Mouse (Mus musculus) frontal cortex, adult (tissue): ENCODE results near the gene Grwd1.

Experiments used
- ATAC-seq: cut with Nextera tagmentation; 2 replicates; pipeline ENCODE4 v1.9.2; 2017; ENCODE audit warnings: mild to moderate bottlenecking, moderate library complexity, mixed read lengths; ENCODE audit not compliant: low TSS enrichment

The Grwd1 gene

GRCm38 (mm10) chr7:45800001-45800400 lies 30.7 kb downstream of the Grwd1 start:
- ATAC-seq: no peak

- ATAC-seq: no peak
Measured at GRCm38 (mm10) chr7:45798931-45799330, 31.8 kb downstream of the Grwd1 start.

- ATAC-seq: no peak
Measured at GRCm38 (mm10) chr7:45798511-45798836, 32.3 kb downstream of the Grwd1 start.

GRCm38 (mm10) chr7:45797661-45798510 lies 32.9 kb downstream of the Grwd1 start:
- no peak for ATAC-seq

- no peak for ATAC-seq
Measured at GRCm38 (mm10) chr7:45796950-45797349, 33.8 kb downstream of the Grwd1 start.

GRCm38 (mm10) chr7:45794971-45795370 lies 35.8 kb downstream of the Grwd1 start:
- no peak for ATAC-seq

GRCm38 (mm10) chr7:45793969-45794585 lies 36.7 kb downstream of the Grwd1 start:
- no peak for ATAC-seq

GRCm38 (mm10) chr7:45793240-45793639 lies 37.5 kb downstream of the Grwd1 start:
- ATAC-seq: no peak

- ATAC-seq: peak; percentile 64; the same call in 1 of the 2 replicates
Measured at GRCm38 (mm10) chr7:45791756-45792490, 38.8 kb downstream of the Grwd1 start.

GRCm38 (mm10) chr7:45790721-45791120 lies 40.0 kb downstream of the Grwd1 start:
- no peak for ATAC-seq

GRCm38 (mm10) chr7:45787642-45788041 lies 43.1 kb downstream of the Grwd1 start:
- ATAC-seq: no peak

GRCm38 (mm10) chr7:45786661-45787413 lies 43.9 kb downstream of the Grwd1 start:
- peak; percentile 45; the same call in 1 of the 2 replicates for ATAC-seq

GRCm38 (mm10) chr7:45786136-45786578 lies 44.6 kb downstream of the Grwd1 start:
- no peak for ATAC-seq

- ATAC-seq: no peak
Measured at GRCm38 (mm10) chr7:45785388-45786135, 45.2 kb downstream of the Grwd1 start.

- peak; percentile 64 for ATAC-seq
Measured at GRCm38 (mm10) chr7:45784524-45785372, 46.0 kb downstream of the Grwd1 start, which contains the start of gene Sult2b1. TSS of gene Sult2b1 (minus strand) at chr7:45784669.

GRCm38 (mm10) chr7:45783511-45784091 lies 47.1 kb downstream of the Grwd1 start, which contains the start of gene Lmtk3:
TSS of gene Lmtk3 (plus strand) at chr7:45783738.
- ATAC-seq: peak; percentile 38

- ATAC-seq: no peak
Measured at GRCm38 (mm10) chr7:45782271-45782670, 48.5 kb downstream of the Grwd1 start.

GRCm38 (mm10) chr7:45779081-45779641 lies 51.6 kb downstream of the Grwd1 start:
- ATAC-seq: peak; percentile 42; the same call in 1 of the 2 replicates

GRCm38 (mm10) chr7:45775237-45775636 lies 55.5 kb downstream of the Grwd1 start:
- no peak for ATAC-seq
